Mouse (Mus musculus): ENCODE data around the gene Ddc. TPM values are rescaled to one million over a fixed set of nuclear protein-coding genes. Genes with fewer than 3 reads are reported as not detected.
A peak's percentile ranks its signal among the peaks of the same experiment; 100 is the strongest.

Gene Ddc
- polyA plus RNA-seq, 1 experiment from 2014 or later, result 11.9 TPM

GRCm38 (mm10) chr11:11805951-11806350 is 92.0 kb downstream of the Ddc start:
- no peak overlapping the region for H3K4me2 ChIP-seq (ENCODE audit: low read length)
- 0 out of 2 replicates have a peak, but pooled peaks cover 3% of the 10 kb centered on the region for H3K36me3 ChIP-seq (ENCODE audit: control insufficient read depth, insufficient read depth, low read length)
- no peak overlapping the region for H3K9ac ChIP-seq (ENCODE audit: low read depth, low read length)
- WGBS, result 94% methylated on average over 4 of the region's 4 CpGs
- no peak overlapping the region for H3K4me3 ChIP-seq (ENCODE audit: low read length)
- no peak overlapping the region for H3K27ac ChIP-seq (ENCODE audit: low read depth, low read length)
- ATAC-seq, result no peak
- H3K9me3 ChIP-seq (ENCODE audit: control insufficient read depth, low read length), result no peaks in the 10 kb centered on the region
- peaks cover 6% of the 10 kb centered on the region for H3K4me1 ChIP-seq (ENCODE audit: control insufficient read depth, insufficient read depth, low read depth, low read length)
- H3K27me3 ChIP-seq (replicated peaks; ENCODE audit: control insufficient read depth, insufficient read depth, low read length), result no peaks in the 10 kb centered on the region

DNA sequence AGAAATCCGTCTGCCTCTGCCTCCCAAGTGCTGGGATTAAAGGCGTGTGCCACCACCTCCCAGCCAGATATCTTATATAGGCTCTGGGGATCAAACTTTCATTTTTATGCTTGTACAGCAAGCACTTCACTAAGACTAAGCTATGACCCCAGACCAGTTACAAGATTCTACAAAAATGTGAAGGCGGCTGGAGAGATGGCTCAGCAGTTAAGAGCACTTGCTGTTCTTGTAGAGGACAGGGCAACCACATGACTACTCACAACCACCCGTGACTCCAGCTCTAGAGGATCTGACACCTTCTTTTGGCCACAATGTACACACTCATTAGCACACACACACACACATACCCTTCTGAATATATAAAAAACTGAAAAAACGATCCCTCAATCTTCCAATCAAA is 93.5 kb downstream of the Ddc start:
- WGBS, result 91% methylated on average over 5 of the region's 5 CpGs
- Histone ChIP-seq H3K4me3 (ENCODE audit: low read length) (no peak overlapping the region), H3K36me3 (ENCODE audit: control insufficient read depth, insufficient read depth, low read length) (0 out of 2 replicates have a peak, but pooled peaks cover 3% of the 10 kb centered on the region), H3K4me2 (ENCODE audit: low read length) (no peak overlapping the region), H3K9ac (ENCODE audit: low read depth, low read length) (no peak overlapping the region), H3K27ac (ENCODE audit: low read depth, low read length) (no peak overlapping the region), H3K27me3 (replicated peaks; ENCODE audit: control insufficient read depth, insufficient read depth, low read length) (no peaks in the 10 kb centered on the region), H3K4me1 (ENCODE audit: control insufficient read depth, insufficient read depth, low read depth, low read length) (peaks cover 4% of the 10 kb centered on the region), H3K9me3 (ENCODE audit: control insufficient read depth, low read length) (no peaks in the 10 kb centered on the region)
- ATAC-seq, result no peak

GRCm38 (mm10) chr11:11801067-11801466 is 96.9 kb downstream of the Ddc start:
- Histone ChIP-seq H3K27ac (ENCODE audit: low read depth, low read length) (no peak overlapping the region), H3K4me1 (ENCODE audit: control insufficient read depth, insufficient read depth, low read depth, low read length) (no peaks in the 10 kb centered on the region), H3K4me2 (ENCODE audit: low read length) (no peak overlapping the region), H3K9me3 (ENCODE audit: control insufficient read depth, low read length) (no peaks in the 10 kb centered on the region), H3K27me3 (replicated peaks; ENCODE audit: control insufficient read depth, insufficient read depth, low read length) (no peaks in the 10 kb centered on the region), H3K9ac (ENCODE audit: low read depth, low read length) (no peak overlapping the region), H3K4me3 (ENCODE audit: low read length) (no peak overlapping the region), H3K36me3 (ENCODE audit: control insufficient read depth, insufficient read depth, low read length) (0 out of 2 replicates have a peak, but pooled peaks cover 3% of the 10 kb centered on the region)
- ATAC-seq, result no peak
- WGBS, result 95% methylated on average over 9 of the region's 9 CpGs

GRCm38 (mm10) chr11:11800304-11800703 is 97.6 kb downstream of the Ddc start:
- Histone ChIP-seq H3K27me3 (replicated peaks; ENCODE audit: control insufficient read depth, insufficient read depth, low read length) (no peaks in the 10 kb centered on the region), H3K9me3 (ENCODE audit: control insufficient read depth, low read length) (no peaks in the 10 kb centered on the region), H3K27ac (ENCODE audit: low read depth, low read length) (no peak overlapping the region), H3K9ac (ENCODE audit: low read depth, low read length) (no peak overlapping the region), H3K4me2 (ENCODE audit: low read length) (no peak overlapping the region), H3K4me1 (ENCODE audit: control insufficient read depth, insufficient read depth, low read depth, low read length) (no peaks in the 10 kb centered on the region), H3K36me3 (ENCODE audit: control insufficient read depth, insufficient read depth, low read length) (0 out of 2 replicates have a peak, but pooled peaks cover 3% of the 10 kb centered on the region), H3K4me3 (ENCODE audit: low read length) (no peak overlapping the region)
- 96% methylated on average over 3 of the region's 3 CpGs for WGBS
- no peak for ATAC-seq

DNA sequence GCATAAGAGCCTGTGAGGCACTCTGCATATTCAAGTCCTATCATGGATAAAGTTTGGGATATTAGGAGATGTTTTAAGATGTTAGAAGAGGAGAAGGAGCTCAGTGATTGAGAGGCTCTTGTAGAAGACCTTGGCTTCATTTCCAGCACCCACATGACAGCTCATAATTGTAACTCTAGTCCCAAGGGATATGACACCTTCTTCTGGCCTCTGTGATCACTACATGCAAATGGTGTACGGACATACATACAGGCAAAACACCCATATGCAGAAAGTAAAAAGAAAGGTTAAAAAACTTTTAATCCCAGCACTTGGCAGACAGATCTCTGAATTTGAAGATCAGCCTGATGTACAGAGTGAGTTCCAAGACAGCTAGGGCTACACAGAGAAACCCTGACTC is 99.3 kb downstream of the Ddc start:
- Histone ChIP-seq H3K27ac (ENCODE audit: low read depth, low read length) (no peak overlapping the region), H3K4me3 (ENCODE audit: low read length) (no peak overlapping the region), H3K9ac (ENCODE audit: low read depth, low read length) (no peak overlapping the region), H3K9me3 (ENCODE audit: control insufficient read depth, low read length) (no peaks in the 10 kb centered on the region), H3K4me1 (ENCODE audit: control insufficient read depth, insufficient read depth, low read depth, low read length) (no peaks in the 10 kb centered on the region), H3K36me3 (ENCODE audit: control insufficient read depth, insufficient read depth, low read length) (0 out of 2 replicates have a peak, but pooled peaks cover 3% of the 10 kb centered on the region), H3K27me3 (replicated peaks; ENCODE audit: control insufficient read depth, insufficient read depth, low read length) (no peaks in the 10 kb centered on the region), H3K4me2 (ENCODE audit: low read length) (no peak overlapping the region)
- WGBS, result 92% methylated on average over 1 of the region's 1 CpGs
- ATAC-seq, result no peak

- Histone ChIP-seq H3K27me3 (replicated peaks; ENCODE audit: control insufficient read depth, insufficient read depth, low read length) (no peaks in the 10 kb centered on the region), H3K27ac (ENCODE audit: low read depth, low read length) (no peak overlapping the region), H3K4me1 (ENCODE audit: control insufficient read depth, insufficient read depth, low read depth, low read length) (no peaks in the 10 kb centered on the region), H3K9me3 (ENCODE audit: control insufficient read depth, low read length) (no peaks in the 10 kb centered on the region), H3K4me2 (ENCODE audit: low read length) (no peak overlapping the region), H3K9ac (ENCODE audit: low read depth, low read length) (no peak overlapping the region), H3K36me3 (ENCODE audit: control insufficient read depth, insufficient read depth, low read length) (no peaks in the 10 kb centered on the region), H3K4me3 (ENCODE audit: low read length) (no peak overlapping the region)
- WGBS, result 88% methylated on average over 1 of the region's 1 CpGs
- ATAC-seq, result no peak
Observed at GRCm38 (mm10) chr11:11794626-11795025, 103.3 kb downstream of the Ddc start.

DNA sequence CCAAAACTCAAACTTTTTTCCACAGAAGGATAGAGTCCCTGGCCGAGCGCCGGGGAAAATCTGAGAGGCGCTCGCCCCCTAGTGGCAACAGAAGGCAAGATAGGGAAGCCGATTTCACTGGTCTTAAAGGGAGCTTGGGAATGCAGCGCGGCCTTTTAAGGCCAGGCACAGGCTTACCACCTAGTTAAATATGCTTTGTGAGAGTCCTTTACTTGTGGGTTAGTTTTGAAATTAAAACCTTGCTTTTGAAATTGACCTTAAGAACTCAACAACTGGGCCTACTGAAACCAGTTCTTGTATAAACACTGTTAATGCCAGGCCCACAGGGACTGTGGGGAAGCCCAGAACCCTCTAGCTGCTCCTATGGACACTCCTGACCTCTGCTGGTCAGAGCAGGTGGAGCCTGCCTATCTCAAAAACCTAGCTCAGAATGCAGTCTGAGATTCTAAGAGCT is 109.4 kb downstream of the Ddc start:
- no peaks in the 10 kb centered on the region for H3K27me3 ChIP-seq (replicated peaks; ENCODE audit: control insufficient read depth, insufficient read depth, low read length)
- H3K36me3 ChIP-seq (ENCODE audit: control insufficient read depth, insufficient read depth, low read length), result no peaks in the 10 kb centered on the region
- no peaks in the 10 kb centered on the region for H3K4me1 ChIP-seq (ENCODE audit: control insufficient read depth, insufficient read depth, low read depth, low read length)
- no peaks in the 10 kb centered on the region for H3K9me3 ChIP-seq (ENCODE audit: control insufficient read depth, low read length)
- ATAC-seq, result peak; percentile 98
- H3K4me3 ChIP-seq (ENCODE audit: low read length), result peak overlapping the region; percentile 20; the same call in 1 of the 2 replicates
- H3K27ac ChIP-seq (ENCODE audit: low read depth, low read length), result no peak overlapping the region
- 1% methylated on average over 8 of the region's 8 CpGs for WGBS
- peak overlapping the region; percentile 49 for H3K4me2 ChIP-seq (ENCODE audit: low read length)
- H3K9ac ChIP-seq (ENCODE audit: low read depth, low read length), result no peak overlapping the region

DNA sequence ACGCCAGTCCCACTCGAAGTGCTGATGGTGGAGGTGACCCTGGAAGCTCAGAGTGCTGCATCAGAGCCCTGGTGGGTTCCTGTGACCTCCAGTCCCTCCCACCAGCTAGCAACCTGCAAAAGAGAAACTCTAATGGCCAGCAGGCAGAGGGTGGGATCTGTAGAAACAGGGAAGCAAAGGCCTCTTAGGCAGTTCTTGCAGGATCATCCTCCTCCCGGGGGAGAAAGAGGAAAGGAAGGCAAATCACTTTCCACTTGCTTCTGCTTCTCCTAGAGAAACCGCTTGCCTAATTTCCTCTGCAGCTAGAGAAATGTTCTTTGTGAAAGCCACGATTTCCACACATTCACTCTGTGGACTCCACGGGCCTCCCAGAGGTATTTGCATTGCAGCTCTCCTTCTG is 112.5 kb downstream of the Ddc start:
- H3K27ac ChIP-seq (ENCODE audit: low read depth, low read length), result no peak overlapping the region
- H3K4me3 ChIP-seq (ENCODE audit: low read length), result no peak overlapping the region
- no peak overlapping the region for H3K9ac ChIP-seq (ENCODE audit: low read depth, low read length)
- no peaks in the 10 kb centered on the region for H3K36me3 ChIP-seq (ENCODE audit: control insufficient read depth, insufficient read depth, low read length)
- no peaks in the 10 kb centered on the region for H3K27me3 ChIP-seq (replicated peaks; ENCODE audit: control insufficient read depth, insufficient read depth, low read length)
- H3K4me2 ChIP-seq (ENCODE audit: low read length), result no peak overlapping the region
- no peaks in the 10 kb centered on the region for H3K4me1 ChIP-seq (ENCODE audit: control insufficient read depth, insufficient read depth, low read depth, low read length)
- H3K9me3 ChIP-seq (ENCODE audit: control insufficient read depth, low read length), result no peaks in the 10 kb centered on the region
- 68% methylated on average over 6 of the region's 6 CpGs for WGBS
- no peak for ATAC-seq

DNA sequence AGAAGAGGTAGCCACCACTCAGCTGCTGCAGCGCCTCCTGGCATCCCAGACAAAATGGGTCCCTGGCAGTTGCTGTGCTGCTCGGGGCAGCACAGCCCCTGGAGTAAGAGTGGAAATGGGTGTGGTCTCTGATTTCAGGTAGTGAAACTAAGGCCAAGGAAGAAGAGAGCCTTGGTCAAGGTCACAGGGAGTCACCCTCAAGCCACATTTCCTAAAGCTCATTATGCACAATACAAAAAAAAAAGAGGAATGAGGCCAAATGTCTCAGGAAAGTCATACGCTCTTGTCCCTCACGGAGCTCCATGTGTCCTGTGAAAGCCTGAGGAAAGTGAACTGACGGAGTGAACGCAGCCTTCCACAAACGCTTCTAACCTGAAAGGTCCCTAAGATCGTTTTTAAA is 116.2 kb downstream of the Ddc start:
- H3K4me3 ChIP-seq (ENCODE audit: low read length), result no peak overlapping the region
- H3K4me1 ChIP-seq (ENCODE audit: control insufficient read depth, insufficient read depth, low read depth, low read length), result no peaks in the 10 kb centered on the region
- H3K4me2 ChIP-seq (ENCODE audit: low read length), result no peak overlapping the region
- H3K9ac ChIP-seq (ENCODE audit: low read depth, low read length), result no peak overlapping the region
- WGBS, result 84% methylated on average over 8 of the region's 8 CpGs
- H3K27me3 ChIP-seq (replicated peaks; ENCODE audit: control insufficient read depth, insufficient read depth, low read length), result no peaks in the 10 kb centered on the region
- H3K36me3 ChIP-seq (ENCODE audit: control insufficient read depth, insufficient read depth, low read length), result no peaks in the 10 kb centered on the region
- H3K27ac ChIP-seq (ENCODE audit: low read depth, low read length), result no peak overlapping the region
- H3K9me3 ChIP-seq (ENCODE audit: control insufficient read depth, low read length), result no peaks in the 10 kb centered on the region
- no peak for ATAC-seq

GRCm38 (mm10) chr11:11778345-11778744 is 119.6 kb downstream of the Ddc start:
- no peaks in the 10 kb centered on the region for H3K9me3 ChIP-seq (ENCODE audit: control insufficient read depth, low read length)
- no peak overlapping the region for H3K9ac ChIP-seq (ENCODE audit: low read depth, low read length)
- 93% methylated on average over 6 of the region's 6 CpGs for WGBS
- no peaks in the 10 kb centered on the region for H3K27me3 ChIP-seq (replicated peaks; ENCODE audit: control insufficient read depth, insufficient read depth, low read length)
- no peaks in the 10 kb centered on the region for H3K36me3 ChIP-seq (ENCODE audit: control insufficient read depth, insufficient read depth, low read length)
- H3K4me3 ChIP-seq (ENCODE audit: low read length), result no peak overlapping the region
- no peaks in the 10 kb centered on the region for H3K4me1 ChIP-seq (ENCODE audit: control insufficient read depth, insufficient read depth, low read depth, low read length)
- H3K4me2 ChIP-seq (ENCODE audit: low read length), result no peak overlapping the region
- ATAC-seq, result no peak
- no peak overlapping the region for H3K27ac ChIP-seq (ENCODE audit: low read depth, low read length)

Measured in hindbrain, embryonic 16.5 days (tissue).